Mouse (Mus musculus) CH12F3 (cell line): Measurements from ENCODE around the gene Rnf150.

Experiments used
- in situ Hi-C: fragments of 300-500 bp; cut with MboI; formaldehyde crosslinking; loops from 2 replicates; pipeline ENCODE4 v1.14.3; 2020; ENCODE audit warnings: low sequenced_read_pairs

Gene Rnf150

GRCm38 (mm10) chr8:82887234-82887633, 24.1 kb downstream of the Rnf150 start:
- in situ Hi-C loops, result no loop called here

- in situ Hi-C loops, result no loop called here
Measured at GRCm38 (mm10) chr8:82889062-82889720, 26.0 kb downstream of the Rnf150 start.

GRCm38 (mm10) chr8:82895091-82895490, 31.9 kb downstream of the Rnf150 start:
- in situ Hi-C loops, result no loop called here

- in situ Hi-C loops, result no loop called here
Measured at GRCm38 (mm10) chr8:82896796-82897195, 33.6 kb downstream of the Rnf150 start.

GRCm38 (mm10) chr8:82897628-82898458, 34.7 kb downstream of the Rnf150 start:
- in situ Hi-C loops, result no loop called here

GRCm38 (mm10) chr8:82898459-82898841, 35.3 kb downstream of the Rnf150 start:
- in situ Hi-C loops, result no loop called here

- in situ Hi-C loops, result no loop called here
Measured at GRCm38 (mm10) chr8:82900958-82901357, 37.8 kb downstream of the Rnf150 start.

GRCm38 (mm10) chr8:82901549-82902138, 38.5 kb downstream of the Rnf150 start:
- in situ Hi-C loops, result no loop called here

GRCm38 (mm10) chr8:82903497-82903896, 40.3 kb downstream of the Rnf150 start:
- in situ Hi-C loops, result no loop called here

GRCm38 (mm10) chr8:82907271-82907670, 44.1 kb downstream of the Rnf150 start:
- in situ Hi-C loops, result no loop called here

- in situ Hi-C loops, result no loop called here
Measured at GRCm38 (mm10) chr8:82911436-82911835, 48.3 kb downstream of the Rnf150 start.

GRCm38 (mm10) chr8:82912282-82912681, 49.1 kb downstream of the Rnf150 start:
- in situ Hi-C loops, result no loop called here

- in situ Hi-C loops, result no loop called here
Measured at GRCm38 (mm10) chr8:82914543-82914942, 51.4 kb downstream of the Rnf150 start.

- in situ Hi-C loops, result no loop called here
Measured at GRCm38 (mm10) chr8:82916851-82917539, 53.8 kb downstream of the Rnf150 start.

- in situ Hi-C loops, result no loop called here
Measured at GRCm38 (mm10) chr8:82917540-82918316, 54.6 kb downstream of the Rnf150 start.

GRCm38 (mm10) chr8:82919676-82920075, 56.5 kb downstream of the Rnf150 start:
- in situ Hi-C loops, result no loop called here

GRCm38 (mm10) chr8:82920124-82920523, 57.0 kb downstream of the Rnf150 start:
- in situ Hi-C loops, result no loop called here

- in situ Hi-C loops, result no loop called here
Measured at GRCm38 (mm10) chr8:82925286-82925685, 62.1 kb downstream of the Rnf150 start.

- in situ Hi-C loops, result no loop called here
Measured at GRCm38 (mm10) chr8:82926518-82926917, 63.4 kb downstream of the Rnf150 start.

GRCm38 (mm10) chr8:82931554-82931953, 68.4 kb downstream of the Rnf150 start:
- in situ Hi-C loops, result no loop called here

- in situ Hi-C loops, result no loop called here
Measured at GRCm38 (mm10) chr8:82936162-82936561, 73.0 kb downstream of the Rnf150 start.
